Mouse (Mus musculus): ENCODE results near the gene Kctd14.

DNA sequence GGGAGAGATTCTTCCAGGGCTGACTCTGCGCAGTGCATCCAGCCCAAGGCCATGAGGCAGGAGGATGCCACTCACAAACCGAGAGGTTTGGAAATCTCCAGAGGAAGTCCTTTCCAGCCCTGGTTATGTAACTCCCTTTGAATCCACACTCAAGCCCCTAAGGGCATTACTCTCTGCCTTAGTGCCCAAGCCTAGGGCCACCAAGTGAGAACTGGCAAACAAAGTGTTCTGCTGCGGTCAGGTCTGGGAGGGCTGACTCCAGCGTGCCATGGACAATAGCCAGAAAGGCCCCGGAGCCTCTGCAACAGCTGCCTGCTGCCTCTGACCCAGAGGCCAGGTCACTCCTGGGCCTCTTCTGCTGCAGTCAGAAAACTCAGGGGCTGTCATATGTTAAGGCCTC, 32.4 kb upstream of the Kctd14 start:
- TF ChIP-seq MAX (IDR thresholded peaks at IDR 0.05), result no peak
- no peak for TF ChIP-seq USF1 (IDR thresholded peaks at IDR 0.05; ENCODE audit: low read depth)
- no peak for TF ChIP-seq CTCF (IDR thresholded peaks at IDR 0.05; ENCODE audit: control insufficient read depth, insufficient read depth, insufficient read length)
- TF ChIP-seq MYOG (IDR thresholded peaks at IDR 0.05; ENCODE audit: control insufficient read depth, extremely low read depth, insufficient read length), result no peak

Data from C2C12 (cell line).